Mouse (Mus musculus) urinary bladder, postnatal 10 days (tissue): ENCODE results near the gene Gab3.
A peak's percentile ranks its signal among the peaks of the same experiment; 100 is the strongest.

Experiments used
- DNase-seq: peaks from one replicate; pipeline ENCODE4 v3.0.0; 2022; ENCODE audit warnings: low spot score

Gene Gab3

GRCm38 (mm10) chrX:75084774-75085508 lies at the start of gene Gab3:
Gene Gab3, minus strand, starts transcription at chrX:75085458.
- DNase-seq, result no peak

GRCm38 (mm10) chrX:75130467-75131160 lies 45.4 kb upstream of the Gab3 start, which contains the start of gene Mpp1:
Gene Mpp1, minus strand, starts transcription at chrX:75131016.
- peak; percentile 13 for DNase-seq

GRCm38 (mm10) chrX:75129474-75129873 lies 44.2 kb upstream of the Gab3 start:
- DNase-seq, result no peak

GRCm38 (mm10) chrX:75128333-75128980 lies 43.2 kb upstream of the Gab3 start:
- DNase-seq, result no peak

GRCm38 (mm10) chrX:75126893-75127292 lies 41.6 kb upstream of the Gab3 start:
- DNase-seq, result no peak

- no peak for DNase-seq
Observed at GRCm38 (mm10) chrX:75125606-75126005, 40.3 kb upstream of the Gab3 start.

- DNase-seq, result no peak
Observed at GRCm38 (mm10) chrX:75115550-75115949, 30.3 kb upstream of the Gab3 start.

- no peak for DNase-seq
Observed at GRCm38 (mm10) chrX:75102293-75102692, 17.0 kb upstream of the Gab3 start.

GRCm38 (mm10) chrX:75098799-75099198 lies 13.5 kb upstream of the Gab3 start:
- no peak for DNase-seq

GRCm38 (mm10) chrX:75096163-75096770 lies 11.0 kb upstream of the Gab3 start:
- DNase-seq, result no peak

GRCm38 (mm10) chrX:75095369-75096162 lies 10.3 kb upstream of the Gab3 start, which contains the start of gene Dkc1:
Gene Dkc1, plus strand, starts transcription at chrX:75095854.
- peak; percentile 36 for DNase-seq

- no peak for DNase-seq
Observed at GRCm38 (mm10) chrX:75085654-75086053, 396 bp upstream of the Gab3 start.

GRCm38 (mm10) chrX:75083982-75084773 lies 1.1 kb downstream of the Gab3 start:
- no peak for DNase-seq

GRCm38 (mm10) chrX:75082351-75082750 lies 2.9 kb downstream of the Gab3 start:
- DNase-seq, result no peak

GRCm38 (mm10) chrX:75056120-75056775 lies 29.0 kb downstream of the Gab3 start:
- DNase-seq, result no peak

- DNase-seq, result no peak
Observed at GRCm38 (mm10) chrX:75046921-75047635, 38.2 kb downstream of the Gab3 start.

GRCm38 (mm10) chrX:75045931-75046330 lies 39.3 kb downstream of the Gab3 start:
- no peak for DNase-seq

GRCm38 (mm10) chrX:75044595-75044994 lies 40.7 kb downstream of the Gab3 start:
- no peak for DNase-seq

- no peak for DNase-seq
Observed at GRCm38 (mm10) chrX:75036626-75037025, 48.6 kb downstream of the Gab3 start.

GRCm38 (mm10) chrX:75035162-75035561 lies 50.1 kb downstream of the Gab3 start:
- DNase-seq, result no peak
